Mouse (Mus musculus) frontal cortex, postnatal 10 days (tissue): Measurements from ENCODE around the gene Pabpn1l.

Experiments used
- DNase-seq, 2 experiments: peaks; one replicate each; pipeline ENCODE4 v3.0.0; 2022; ENCODE audit warnings: low spot score in 2 of 2, mixed read lengths in 1 of 2

The Pabpn1l gene

DNA sequence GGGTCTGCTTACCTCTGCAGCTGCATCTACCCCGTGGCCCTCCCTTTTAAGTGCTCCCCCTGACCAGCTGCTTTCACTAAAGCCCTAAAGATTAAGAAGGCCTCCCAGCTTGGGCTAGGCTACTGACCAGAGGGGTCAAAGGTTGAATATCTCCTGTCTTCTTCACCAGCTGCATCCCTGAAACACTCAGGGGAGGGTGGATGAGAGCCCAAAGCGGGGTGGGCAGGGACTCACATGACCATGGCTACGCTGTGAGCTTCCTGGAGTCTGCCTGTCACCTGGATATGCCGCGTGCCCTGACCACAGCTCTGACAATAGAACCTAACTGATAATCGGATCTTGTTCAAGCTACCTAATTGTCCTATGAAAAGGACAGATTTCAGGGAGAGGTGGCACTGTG, at the start of gene Pabpn1l:
TSS of gene Pabpn1l (minus strand) at position 13 of the 400 bp plus-strand sequence.
- DNase-seq, result no peak

DNA sequence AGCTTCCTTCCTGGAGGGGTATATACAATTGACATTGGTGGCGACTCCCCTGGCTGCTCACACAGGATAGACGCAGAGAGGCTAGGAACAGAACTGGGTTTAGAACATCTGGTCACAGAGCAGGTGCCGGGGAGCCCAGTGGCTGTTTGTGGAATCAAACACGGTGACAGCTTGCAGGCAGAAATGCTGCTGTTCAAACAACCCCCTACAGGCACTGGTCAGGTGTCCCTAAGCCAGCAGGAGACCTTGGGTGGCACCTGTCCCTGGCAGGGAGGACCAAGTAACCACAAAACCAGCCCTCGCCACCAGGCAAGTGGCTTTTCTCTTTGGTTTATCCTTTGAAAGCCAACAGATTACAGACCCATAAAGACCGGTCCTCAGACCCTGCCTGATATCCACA, 49.4 kb upstream of the Pabpn1l start:
- no peak for DNase-seq

DNA sequence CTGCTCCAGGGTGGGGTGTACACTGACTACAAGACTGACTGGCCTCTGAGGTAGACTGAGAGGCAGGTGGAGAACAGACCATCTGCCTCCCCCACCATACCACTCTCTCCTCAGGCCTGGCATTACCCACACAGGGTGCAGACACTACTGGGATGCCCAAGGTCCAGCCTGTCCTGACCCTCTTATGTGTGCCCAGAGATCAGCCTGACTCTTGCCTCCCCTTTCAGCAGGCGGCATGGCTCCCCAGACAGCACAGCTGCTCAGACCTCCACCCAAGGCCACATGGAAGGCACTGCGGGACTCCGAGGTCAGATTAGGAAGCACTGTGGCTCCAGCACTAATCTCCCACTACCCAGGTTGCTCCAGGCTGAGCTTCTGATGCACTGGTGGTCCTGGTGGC, 48.2 kb upstream of the Pabpn1l start:
- no peak for DNase-seq

DNA sequence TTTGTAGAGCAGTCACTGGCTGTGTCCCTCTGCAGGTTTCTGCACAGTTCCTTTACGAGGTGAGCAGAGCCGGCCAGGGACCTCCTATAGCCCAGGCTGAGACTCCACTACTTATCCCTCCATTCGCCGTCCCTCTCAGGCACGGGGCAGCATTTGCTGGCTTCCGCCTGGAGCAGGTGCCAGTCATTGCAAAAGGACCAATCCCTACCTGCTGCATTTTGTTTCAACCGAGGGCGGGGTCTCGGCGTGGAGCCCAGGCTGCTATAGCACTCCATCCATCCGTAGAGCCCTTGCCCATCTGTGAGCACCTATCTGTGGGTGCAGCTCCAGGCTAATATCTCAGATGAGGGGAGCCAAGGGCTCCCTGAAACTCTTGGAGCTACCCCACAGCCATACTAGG, 47.5 kb upstream of the Pabpn1l start:
- DNase-seq, result no peak

DNA sequence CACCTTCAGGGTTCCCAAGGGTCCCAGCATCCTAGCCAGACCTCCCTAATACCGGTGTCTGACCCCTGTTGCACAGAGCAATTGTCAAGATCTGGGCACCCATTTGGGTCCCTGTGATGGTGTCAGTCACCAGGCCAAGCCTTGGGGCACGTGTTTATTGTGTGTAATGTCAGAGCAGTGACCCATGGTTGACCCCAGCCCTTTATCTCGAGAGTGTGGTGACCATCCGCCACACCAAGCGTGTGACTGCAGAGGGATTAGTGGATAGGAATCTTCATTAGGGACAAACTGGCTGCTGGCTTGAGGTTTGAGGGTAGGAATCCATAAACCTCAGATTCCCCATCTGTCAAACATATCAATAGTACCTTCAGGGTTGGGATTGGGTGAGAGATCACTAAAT, 46.8 kb upstream of the Pabpn1l start:
- no peak for DNase-seq

DNA sequence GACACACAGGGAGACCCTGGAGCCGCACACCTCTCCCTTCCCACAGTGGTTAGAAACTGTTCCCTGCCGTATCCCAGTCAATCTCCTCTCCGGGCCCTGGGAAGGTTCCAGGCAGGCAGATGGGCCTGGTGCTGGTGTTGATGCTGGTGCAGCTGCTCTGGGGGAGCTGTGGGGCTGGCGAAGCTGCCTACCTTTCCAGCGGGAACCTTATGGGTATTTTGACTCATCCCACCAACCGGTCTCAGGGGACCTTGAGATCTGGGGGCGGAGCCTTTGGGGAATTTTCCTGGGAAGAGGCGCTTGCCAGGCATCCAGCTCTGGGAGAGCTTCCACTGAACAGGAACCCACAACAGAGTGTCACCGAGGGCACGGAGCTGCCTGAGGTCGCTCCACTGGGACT, 45.3 kb upstream of the Pabpn1l start:
- no peak for DNase-seq

DNA sequence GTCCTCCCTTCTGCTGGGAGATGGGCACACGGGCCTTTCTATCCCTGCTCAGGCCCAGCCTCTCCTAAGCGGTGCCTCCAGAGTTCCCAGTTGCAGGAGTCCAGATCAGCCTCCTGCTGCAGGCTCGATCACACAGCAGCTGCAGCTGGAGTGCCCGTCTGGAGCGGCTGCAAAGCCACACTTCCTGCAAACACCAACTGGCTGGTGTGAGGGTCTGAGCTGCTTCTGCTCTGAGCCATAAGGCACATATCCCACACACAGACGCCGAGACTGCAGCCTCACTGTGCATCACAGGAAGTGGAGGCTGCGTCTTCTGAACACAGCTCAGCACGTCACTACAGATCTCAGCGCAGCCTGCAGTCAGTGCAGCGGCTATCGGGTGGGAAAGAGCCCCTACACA, 44.3 kb upstream of the Pabpn1l start:
- DNase-seq, result peak; percentile 46 to 47

DNA sequence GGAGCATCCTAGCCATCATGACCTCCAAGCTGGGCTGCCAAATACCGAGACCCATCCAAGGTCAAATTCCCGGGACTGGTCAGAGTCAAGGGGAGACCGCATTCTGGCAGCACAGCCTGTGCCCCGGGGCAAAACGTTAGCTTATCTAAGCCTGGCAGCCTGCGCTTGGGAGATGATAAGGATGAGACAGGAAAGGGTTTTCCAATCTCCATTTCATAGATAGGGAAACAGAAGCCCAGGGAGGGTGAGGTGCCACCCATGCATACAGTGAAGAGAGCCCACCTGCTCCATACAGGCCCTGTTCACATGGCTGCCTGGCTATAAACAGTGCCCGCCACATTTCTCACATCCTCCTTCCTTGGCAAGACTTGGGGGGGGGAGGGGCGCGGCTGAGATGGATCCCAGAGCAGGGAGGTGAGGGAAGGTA, 43.8 kb upstream of the Pabpn1l start:
- no peak for DNase-seq

DNA sequence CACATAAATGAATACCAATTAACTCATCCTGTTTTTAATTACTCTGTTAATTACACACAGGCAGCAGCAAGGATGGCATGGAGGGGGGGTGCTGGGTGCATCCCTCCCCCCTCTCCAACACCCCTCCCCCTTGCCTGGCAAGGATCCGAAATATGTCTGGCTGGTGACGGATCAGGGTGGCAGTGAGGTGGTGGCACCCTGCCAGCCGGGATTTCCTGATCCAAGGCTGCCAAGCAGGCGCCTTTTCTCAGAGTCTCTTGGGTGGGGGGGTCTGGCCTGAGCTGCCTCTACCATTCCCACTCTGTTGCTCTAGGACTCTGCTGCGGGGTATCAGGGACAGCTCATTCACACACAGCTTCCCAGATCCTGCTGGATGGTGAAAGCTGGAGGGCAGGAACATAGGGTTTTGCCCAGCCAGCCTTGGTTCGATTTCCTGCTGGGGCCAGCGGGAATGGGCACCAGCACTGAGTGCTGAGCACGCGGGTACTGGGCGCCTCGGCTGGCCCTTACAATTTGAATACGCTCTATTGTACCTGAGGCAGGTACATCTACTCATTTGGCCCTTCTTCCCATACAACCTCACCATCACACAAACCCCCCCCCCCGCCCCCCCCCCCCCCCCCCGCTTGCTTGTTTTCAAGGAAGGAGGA, 43.3 kb upstream of the Pabpn1l start:
- peak; percentile 62 to 64 for DNase-seq

DNA sequence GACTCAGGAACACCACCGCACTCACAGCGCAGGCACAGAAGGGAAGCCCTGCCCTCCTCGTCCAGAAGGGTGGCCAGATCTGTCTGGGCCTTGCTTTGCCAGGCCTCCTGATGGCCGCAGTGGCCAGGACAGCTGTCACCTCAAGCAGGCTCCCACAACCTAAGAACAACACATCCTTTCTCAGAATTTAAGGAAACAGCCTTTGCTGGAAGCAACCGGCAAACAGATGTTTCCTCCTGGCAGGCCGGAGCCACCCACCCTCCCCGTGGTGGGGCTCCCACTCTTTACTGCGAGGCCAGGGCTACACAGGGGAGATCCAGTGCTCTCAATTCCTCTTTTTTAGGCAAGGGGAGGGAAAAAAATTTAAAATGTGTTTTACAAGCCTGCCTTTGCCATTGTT, 42.7 kb upstream of the Pabpn1l start:
- peak; percentile 45 to 61 for DNase-seq

DNA sequence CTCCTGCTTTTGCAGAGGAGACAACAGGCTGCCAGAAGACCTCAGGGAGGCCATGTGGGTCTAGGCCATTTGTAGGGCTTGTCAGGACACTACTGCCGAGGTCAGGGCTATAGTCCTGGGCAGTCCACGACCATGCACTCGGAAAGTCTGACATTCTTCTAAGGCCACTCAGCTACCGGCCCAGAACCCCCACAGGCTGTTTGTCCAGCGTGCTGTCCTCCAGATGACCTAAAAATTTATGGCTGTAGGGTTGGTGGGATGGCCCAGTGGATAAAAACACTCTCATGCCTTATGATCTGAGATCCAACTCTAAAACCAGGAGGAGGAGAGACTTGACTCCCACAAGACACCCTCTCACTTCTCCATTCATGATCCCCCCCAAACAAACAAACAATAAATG, 41.1 kb upstream of the Pabpn1l start:
- DNase-seq, result no peak

DNA sequence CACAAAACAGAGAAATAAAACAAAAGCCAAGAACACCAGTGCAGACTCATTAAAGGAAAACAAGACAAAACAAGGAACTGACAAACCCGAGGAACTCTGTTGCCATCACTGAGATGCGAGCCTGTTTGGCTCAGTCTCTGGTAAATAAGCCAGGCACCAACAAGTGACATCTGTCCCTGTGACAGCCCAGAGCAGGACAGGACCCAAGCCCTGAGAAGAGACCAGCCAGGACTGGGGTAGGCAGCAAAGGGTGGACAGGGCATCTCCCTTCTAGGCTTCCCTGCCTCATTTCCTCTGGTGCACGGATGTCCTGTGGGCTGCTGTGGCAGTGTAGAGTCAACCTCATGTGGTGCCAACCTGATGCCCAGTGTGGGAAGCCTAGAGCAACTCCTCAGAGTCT, 40.6 kb upstream of the Pabpn1l start:
- no peak for DNase-seq

DNA sequence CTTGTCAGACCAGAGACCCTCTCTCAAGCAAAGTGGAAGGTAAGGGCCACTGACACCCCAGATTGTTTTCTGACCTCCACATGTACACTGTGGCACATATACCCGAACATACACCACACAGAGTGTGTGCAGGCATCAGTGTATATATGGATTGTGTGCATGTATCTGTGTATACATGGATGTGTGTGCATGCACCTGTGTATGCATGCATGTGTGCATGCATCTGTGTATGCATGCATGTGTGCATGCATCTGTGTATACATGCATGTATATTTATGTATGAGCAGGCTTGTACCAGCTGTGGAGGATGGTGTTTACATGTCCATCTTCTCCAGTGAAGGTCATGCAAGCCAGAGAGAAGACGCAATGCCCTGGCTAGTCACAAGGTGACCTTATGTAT, 39.4 kb upstream of the Pabpn1l start:
- no peak for DNase-seq

DNA sequence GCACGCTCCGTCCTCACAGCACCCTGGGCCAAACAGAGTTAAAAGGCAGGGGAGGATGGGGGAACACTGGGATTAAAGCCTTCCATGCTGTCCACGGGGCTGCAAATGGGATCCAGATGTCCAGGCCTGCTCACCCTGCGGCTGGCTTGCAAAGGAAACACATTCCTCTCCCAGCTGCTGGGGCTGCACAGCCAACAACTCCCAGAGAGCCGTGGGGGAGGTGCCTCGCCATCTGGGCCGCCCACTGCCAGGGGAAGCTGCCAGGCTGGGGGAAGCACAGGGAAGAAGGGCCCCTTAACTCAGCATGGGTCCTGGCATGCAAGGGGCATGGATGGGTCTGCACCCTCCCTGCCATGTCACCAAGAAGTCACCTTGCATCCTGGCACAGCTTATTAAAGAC, 38.6 kb upstream of the Pabpn1l start:
- peak; percentile 74 to 76 for DNase-seq

DNA sequence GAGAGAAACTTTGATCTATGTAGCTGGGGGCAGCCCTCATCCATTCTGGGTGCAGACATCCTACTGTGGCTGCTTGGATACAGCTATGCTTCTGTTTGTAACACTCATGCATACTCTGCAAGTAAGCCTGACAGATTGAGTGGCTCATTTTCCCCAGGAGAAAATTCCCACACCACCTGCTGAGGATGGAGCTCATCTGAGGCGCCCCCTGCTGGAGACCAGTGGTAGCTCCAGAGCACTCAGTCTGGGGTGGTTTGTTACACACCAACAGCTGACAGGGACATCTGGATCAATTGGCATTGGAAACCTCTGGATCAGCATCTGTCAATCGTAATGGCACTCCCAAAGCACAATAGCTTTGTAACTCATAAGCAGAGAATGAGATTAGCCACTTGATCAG, 37.5 kb upstream of the Pabpn1l start:
- no peak for DNase-seq

DNA sequence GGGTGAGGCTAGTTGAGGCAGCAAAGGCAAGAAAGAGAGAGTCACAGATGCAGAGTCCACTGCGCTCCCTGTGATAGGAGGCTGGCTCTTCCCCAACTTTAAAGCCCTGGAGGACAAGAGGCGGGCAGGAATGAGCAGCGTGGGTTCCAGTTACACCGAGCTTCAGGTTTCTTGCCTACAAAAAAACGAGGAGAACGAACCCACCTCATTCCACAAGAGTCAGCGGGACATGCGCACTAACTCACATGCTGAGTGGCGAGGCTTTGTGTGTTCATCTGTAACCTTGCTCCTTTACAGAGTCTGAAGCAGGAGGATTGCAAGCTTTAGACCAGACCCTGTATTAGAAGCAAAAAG, 36.2 kb upstream of the Pabpn1l start:
- DNase-seq, result no peak

DNA sequence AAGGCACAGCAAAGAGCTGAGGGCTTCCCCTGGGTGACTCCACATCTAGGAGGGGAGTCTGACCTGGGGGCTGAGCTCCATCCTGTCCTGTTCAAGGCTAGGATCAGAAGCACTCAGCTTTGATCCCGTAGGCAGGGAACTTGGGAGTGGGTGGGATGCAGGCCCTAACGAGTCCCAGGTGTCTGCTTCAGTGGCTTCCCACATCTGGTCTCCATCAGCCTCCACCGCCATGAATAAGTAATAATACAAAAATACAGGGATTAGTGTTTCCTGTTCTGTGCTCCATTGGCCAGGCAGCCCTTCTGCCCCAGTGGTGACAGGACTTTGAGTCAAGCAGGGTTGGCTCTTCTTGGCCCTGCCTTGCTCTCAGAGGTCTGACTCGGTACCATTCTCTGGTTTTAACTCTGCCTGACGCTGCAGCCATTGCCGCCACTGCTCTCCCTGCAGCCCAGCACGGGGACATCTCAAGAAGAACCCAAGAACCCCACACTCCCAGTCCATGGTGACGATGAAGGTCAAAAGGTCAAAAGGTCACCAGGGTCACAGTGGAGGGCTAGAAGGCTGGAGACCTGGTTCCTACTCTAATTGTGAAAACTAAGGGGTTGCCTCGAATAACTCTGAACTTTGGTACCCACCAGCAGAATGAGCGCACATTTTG, 35.7 kb upstream of the Pabpn1l start:
- no peak for DNase-seq

DNA sequence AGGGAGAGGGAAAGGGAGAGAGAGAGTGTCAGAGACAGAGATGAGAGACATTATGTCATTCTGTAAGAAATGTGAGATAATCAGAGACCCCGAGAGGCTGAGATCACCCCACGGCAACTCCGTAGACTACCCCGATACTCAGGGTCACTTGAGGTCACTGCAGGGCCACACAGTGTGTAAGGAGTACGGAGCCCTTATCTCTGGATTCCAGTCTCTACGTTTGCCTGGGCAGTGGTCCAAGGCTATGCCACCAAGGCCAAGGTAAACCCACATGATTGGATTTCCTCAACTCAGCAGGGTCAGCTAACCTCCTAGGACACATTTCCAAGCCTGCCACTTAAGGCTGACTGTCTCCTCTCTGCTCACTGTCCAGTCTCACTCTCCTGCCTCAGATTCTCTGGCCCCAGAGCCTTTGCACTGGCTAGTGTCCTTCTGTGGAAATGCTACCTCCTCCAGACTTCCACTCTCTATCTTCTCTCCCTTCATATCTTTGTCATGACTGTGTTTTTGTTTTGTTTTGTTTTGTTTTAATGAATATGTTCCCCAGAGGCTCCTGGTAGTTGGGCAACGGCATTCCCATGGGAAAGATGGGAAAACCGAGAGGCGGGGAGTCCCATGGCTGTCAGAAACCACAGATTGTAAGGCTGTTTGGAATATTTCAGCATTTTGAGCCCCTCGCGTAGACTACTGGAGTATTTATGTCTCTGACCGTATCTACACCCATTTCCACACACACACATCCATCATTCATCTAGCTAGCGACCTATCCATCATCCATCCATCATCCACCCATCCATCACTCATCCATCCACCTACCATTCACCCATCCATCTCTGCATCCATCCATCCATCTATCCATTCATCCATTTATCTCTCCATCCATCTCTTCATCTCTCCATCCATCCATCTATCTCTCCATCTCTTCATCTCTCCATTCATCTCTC, 33.8 kb upstream of the Pabpn1l start:
- DNase-seq, result no peak

DNA sequence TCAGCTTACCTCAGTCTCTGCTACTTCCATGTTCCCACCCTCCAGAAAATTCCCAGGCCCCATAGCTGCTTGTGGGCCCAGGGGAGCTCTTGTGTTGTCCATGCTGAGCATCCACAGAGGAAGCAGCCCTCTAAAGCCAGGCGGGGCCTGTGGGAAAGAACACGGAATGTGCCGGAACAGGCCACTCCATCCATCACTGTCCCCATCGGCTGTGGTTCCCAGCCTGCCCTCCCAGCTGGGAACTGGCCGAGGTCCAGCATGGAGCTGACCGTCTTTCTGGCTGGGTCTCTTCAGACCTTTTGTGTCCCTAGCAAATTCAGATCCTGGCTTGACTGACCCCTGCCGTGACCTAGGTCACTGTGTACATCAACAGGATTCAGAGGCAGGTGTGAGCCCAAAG, 32.2 kb upstream of the Pabpn1l start:
- DNase-seq, result no peak

DNA sequence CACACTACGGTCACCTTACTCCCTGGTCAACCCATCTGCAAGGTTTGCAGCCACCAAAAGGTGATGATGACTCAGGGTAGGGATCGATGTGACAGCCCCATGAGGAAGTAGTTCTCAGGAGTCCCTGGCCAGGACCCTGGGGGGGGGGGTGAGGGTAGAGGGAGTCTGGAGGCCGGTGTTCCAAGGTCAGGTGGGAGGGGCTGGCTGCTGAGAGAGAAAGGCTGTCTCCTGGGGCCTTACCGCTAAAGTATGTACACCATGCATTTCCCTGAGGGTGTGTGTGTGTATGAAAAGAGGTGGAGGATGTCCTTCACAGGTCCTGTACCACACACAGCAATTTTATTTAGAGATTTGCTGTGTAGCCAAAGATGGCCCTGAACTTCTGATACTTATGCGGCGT, 30.1 kb upstream of the Pabpn1l start:
- no peak for DNase-seq

DNA sequence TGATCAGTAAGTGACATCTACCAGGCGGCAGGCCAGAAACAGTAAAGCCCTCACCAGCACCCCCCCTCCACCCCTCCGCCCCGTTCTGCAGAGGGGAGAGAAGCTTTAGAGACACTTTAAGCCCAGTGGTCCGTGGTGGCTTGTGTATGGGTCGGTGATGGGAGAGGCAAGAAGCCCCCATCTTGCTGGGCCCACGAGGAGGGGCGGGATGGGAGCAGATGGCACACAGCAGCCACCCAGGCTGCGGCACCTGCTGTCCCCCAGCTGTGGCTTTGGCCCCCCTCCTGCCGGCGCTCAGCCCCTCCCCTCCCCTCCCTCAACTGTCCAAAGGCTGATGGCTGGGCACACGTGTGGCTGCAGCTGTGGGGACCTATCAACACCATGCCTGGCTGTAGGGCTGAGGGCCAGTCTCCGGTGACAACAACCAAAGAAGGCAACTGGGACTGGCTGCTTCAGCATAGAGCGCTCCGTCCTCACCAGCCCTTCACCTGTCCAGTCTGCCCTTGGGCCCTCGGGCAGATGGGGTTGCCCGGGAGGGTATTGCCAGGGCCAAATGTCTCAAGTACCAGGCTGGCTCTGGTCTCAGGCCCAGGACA, 28.9 kb upstream of the Pabpn1l start:
- DNase-seq, result no peak

DNA sequence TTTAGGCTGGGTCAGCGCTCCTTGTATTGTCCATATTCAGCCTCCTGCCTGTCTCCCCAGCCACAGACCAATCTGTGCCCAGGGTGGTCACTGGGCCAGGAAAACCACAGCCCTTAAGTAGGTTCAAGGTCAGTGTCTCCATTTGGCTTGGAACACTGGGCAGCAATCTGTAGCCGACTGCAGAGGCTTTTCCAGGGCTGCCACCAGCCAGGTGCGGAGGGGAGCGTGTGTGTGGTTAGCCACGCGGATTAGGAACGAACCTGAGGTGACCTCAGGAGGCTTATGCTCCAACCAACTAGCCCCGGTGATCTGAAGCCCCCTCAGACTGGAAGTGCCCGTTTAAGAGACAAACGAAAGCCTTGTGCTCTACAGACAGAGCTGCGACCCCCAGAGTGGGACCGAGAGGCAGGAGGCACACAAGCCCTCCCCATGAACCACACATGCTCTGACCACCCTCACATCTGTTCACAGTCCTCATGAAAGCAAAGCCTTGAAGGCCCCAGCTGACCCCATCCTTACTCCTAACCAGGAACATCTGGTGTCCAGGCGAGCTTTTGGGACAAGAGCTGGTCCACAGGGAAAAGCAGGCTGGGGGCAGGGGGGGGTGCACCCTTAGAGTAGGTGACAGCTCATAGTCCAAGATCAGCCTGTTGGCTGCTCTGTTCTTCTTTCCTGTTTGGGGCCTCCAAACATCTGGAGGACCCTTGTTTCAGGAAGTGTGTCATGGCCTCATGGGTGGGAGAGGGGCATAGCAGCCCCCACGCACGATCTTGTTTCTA, 25.8 kb upstream of the Pabpn1l start:
- DNase-seq, result no peak
